Mouse (Mus musculus) mesoderm, embryonic 11.5 days (tissue): ENCODE measurements around the gene Gins2.

Experiments
- DNase-seq: peaks from one replicate; pipeline ENCODE4 v3.0.0-alpha.2; 2012; ENCODE audit warnings: low read depth, low spot score

Gene Gins2

GRCm38 (mm10) chr8:120548313-120548761 lies 40.8 kb downstream of the Gins2 start:
- DNase-seq: no peak

- no peak for DNase-seq
Measured at GRCm38 (mm10) chr8:120547562-120547961, 41.5 kb downstream of the Gins2 start.

GRCm38 (mm10) chr8:120544155-120544554 lies 44.9 kb downstream of the Gins2 start:
- no peak for DNase-seq

GRCm38 (mm10) chr8:120543416-120544055 lies 45.6 kb downstream of the Gins2 start:
- no peak for DNase-seq

- no peak for DNase-seq
Measured at GRCm38 (mm10) chr8:120542995-120543394, 46.1 kb downstream of the Gins2 start.

- DNase-seq: no peak
Measured at GRCm38 (mm10) chr8:120539775-120540625, 49.1 kb downstream of the Gins2 start.

- no peak for DNase-seq
Measured at GRCm38 (mm10) chr8:120539381-120539774, 49.7 kb downstream of the Gins2 start.

GRCm38 (mm10) chr8:120538397-120539240 lies 50.5 kb downstream of the Gins2 start:
- DNase-seq: no peak

- DNase-seq: no peak
Measured at GRCm38 (mm10) chr8:120537818-120538396, 51.2 kb downstream of the Gins2 start.

GRCm38 (mm10) chr8:120537207-120537817 lies 51.8 kb downstream of the Gins2 start:
- DNase-seq: peak; percentile 84

- DNase-seq: no peak
Measured at GRCm38 (mm10) chr8:120536306-120537206, 52.5 kb downstream of the Gins2 start.

- DNase-seq: no peak
Measured at GRCm38 (mm10) chr8:120535452-120536305, 53.4 kb downstream of the Gins2 start.

- DNase-seq: peak; percentile 93
Measured at GRCm38 (mm10) chr8:120534504-120535368, 54.4 kb downstream of the Gins2 start.

- no peak for DNase-seq
Measured at GRCm38 (mm10) chr8:120534080-120534479, 55.0 kb downstream of the Gins2 start.

GRCm38 (mm10) chr8:120533380-120533779 lies 55.7 kb downstream of the Gins2 start:
- no peak for DNase-seq

GRCm38 (mm10) chr8:120532517-120533215 lies 56.4 kb downstream of the Gins2 start:
- no peak for DNase-seq

GRCm38 (mm10) chr8:120531775-120532516 lies 57.2 kb downstream of the Gins2 start:
- DNase-seq: no peak
